Mouse (Mus musculus) megakaryocyte, embryonic 14.5 days (primary cell): ENCODE data around the gene Tab1.

Source experiments
- FLI1 ChIP-seq: IDR thresholded peaks from 2 replicates; pipeline ENCODE4 v1.6.1; 2012; ENCODE audit warnings: low read length, inconsistent platforms, mixed read lengths
- GATA1 ChIP-seq: IDR thresholded peaks from 3 replicates; pipeline ENCODE4 v1.6.1; 2012; ENCODE audit warnings: mixed read lengths, low read length, inconsistent platforms, borderline replicate concordance

- TF ChIP-seq GATA1 (no peak), FLI1 (no peak)
Observed at GRCm38 (mm10) chr15:80169484-80169883, 36.6 kb downstream of the Tab1 start.
